Comparison of ENCODE assay signal across 7 mouse cellular contexts in the genomic region with DNA sequence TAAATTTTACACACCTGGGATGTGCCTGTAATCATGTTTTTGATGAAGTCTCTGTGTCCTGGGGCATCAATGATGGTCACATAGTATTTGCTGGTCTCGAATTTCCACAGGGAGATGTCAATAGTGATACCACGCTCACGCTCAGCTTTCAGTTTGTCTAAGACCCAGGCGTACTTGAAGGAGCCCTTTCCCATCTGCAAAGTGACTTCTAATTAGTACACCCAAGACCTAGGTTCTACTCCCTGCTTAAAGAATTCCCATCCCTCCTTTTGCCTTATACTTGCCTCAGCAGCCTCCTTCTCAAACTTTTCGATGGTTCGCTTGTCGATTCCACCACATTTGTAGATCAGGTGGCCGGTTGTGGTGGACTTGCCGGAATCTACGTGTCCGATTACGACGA. TPM values are rescaled to one million over a fixed set of nuclear protein-coding genes. Genes with fewer than 3 reads are reported as not detected.
A peak's percentile ranks its signal among the peaks of the same experiment; 100 is the strongest.
DNase-seq lines count a peak whose midpoint lies in the region; ATAC-seq and TF ChIP-seq lines count a peak whose summit lies in the region.
"Not testable (repeated sequence)": the region's sequence is repeated elsewhere in the genome, so short reads cannot be mapped to it uniquely, and the experiment has no call there.

No protein-coding gene starts in this region.

- not testable (repeated sequence) for H3K27me3 ChIP-seq in forebrain, embryonic 11.5 days (ENCODE audit: control insufficient read depth, insufficient read depth, low read length); heart, embryonic 14.5 days (ENCODE audit: control insufficient read depth, insufficient read depth, low read length); intestine, embryonic 15.5 days (replicated peaks); limb, embryonic 14.5 days (ENCODE audit: control insufficient read depth, insufficient read depth, low read length); lung, postnatal 0 days (replicated peaks; ENCODE audit: insufficient read depth, low read length); neural tube, embryonic 12.5 days (replicated peaks)

- TF ChIP-seq EP300 in lung, postnatal 0 days (IDR thresholded peaks at IDR 0.05) = not testable (repeated sequence)

- under 1% methylated on average over 13 of the region's 13 CpGs for WGBS in forebrain, embryonic 11.5 days
- under 1% methylated on average over 13 of the region's 13 CpGs for WGBS in heart, embryonic 14.5 days
- under 1% methylated on average over 13 of the region's 13 CpGs for WGBS in intestine, embryonic 15.5 days
- WGBS in limb, embryonic 14.5 days = under 1% methylated on average over 12 of the region's 13 CpGs
- WGBS in lung, postnatal 0 days = 0% methylated on average over 13 of the region's 13 CpGs
- 1% methylated on average over 13 of the region's 13 CpGs for WGBS in neural tube, embryonic 12.5 days

- H3K9ac ChIP-seq in forebrain, embryonic 11.5 days (ENCODE audit: low read length) = peak overlapping the region; percentile 100
- H3K9ac ChIP-seq in heart, embryonic 14.5 days (ENCODE audit: low read length) = peak overlapping the region; percentile 100
- H3K9ac ChIP-seq in intestine, embryonic 15.5 days = peak overlapping the region; percentile 99
- H3K9ac ChIP-seq in limb, embryonic 14.5 days (ENCODE audit: low read depth, low read length, severe bottlenecking) = peak overlapping the region; percentile 100
- peak overlapping the region; percentile 99 for H3K9ac ChIP-seq in lung, postnatal 0 days (replicated peaks; ENCODE audit: low read depth)
- peak overlapping the region; percentile 99 for H3K9ac ChIP-seq in neural tube, embryonic 12.5 days

- not testable (repeated sequence) for ATAC-seq in forebrain, embryonic 11.5 days (replicated peaks; ENCODE audit: low FRiP score); heart, embryonic 14.5 days (ENCODE audit: insufficient number of reproducible peaks, insufficient read depth, low FRiP score, low read depth); intestine, embryonic 15.5 days; limb, embryonic 14.5 days (ENCODE audit: low FRiP score, low read depth); lung, postnatal 0 days; neural tube, embryonic 12.5 days (ENCODE audit: low FRiP score, low read depth)

- not testable (repeated sequence) for TF ChIP-seq CTCF in bone marrow macrophage, adult 2 months (IDR thresholded peaks at IDR 0.05; ENCODE audit: low read depth, low read length); lung, postnatal 0 days (IDR thresholded peaks at IDR 0.05)

- H3K4me2 ChIP-seq in forebrain, embryonic 11.5 days (ENCODE audit: low read depth, low read length, severe bottlenecking) = peak overlapping the region; percentile 59
- peak overlapping the region; percentile 67 for H3K4me2 ChIP-seq in heart, embryonic 14.5 days (ENCODE audit: low read length)
- peak overlapping the region; percentile 54 for H3K4me2 ChIP-seq in intestine, embryonic 15.5 days (replicated peaks)
- H3K4me2 ChIP-seq in limb, embryonic 14.5 days (replicated peaks; ENCODE audit: low read depth, low read length, severe bottlenecking) = peak overlapping the region; percentile 53
- H3K4me2 ChIP-seq in lung, postnatal 0 days (replicated peaks; ENCODE audit: low read depth, low read length) = peak overlapping the region; percentile 58
- peak overlapping the region; percentile 69 for H3K4me2 ChIP-seq in neural tube, embryonic 12.5 days (replicated peaks)

- not testable (repeated sequence) for H3K9me3 ChIP-seq in forebrain, embryonic 11.5 days (ENCODE audit: control insufficient read depth, low read length); heart, embryonic 14.5 days (ENCODE audit: control insufficient read depth, low read length); intestine, embryonic 15.5 days; limb, embryonic 14.5 days (ENCODE audit: control insufficient read depth, low read length); lung, postnatal 0 days (ENCODE audit: low read length); neural tube, embryonic 12.5 days

- not testable (repeated sequence) for H3K36me3 ChIP-seq in forebrain, embryonic 11.5 days (ENCODE audit: control insufficient read depth, insufficient read depth, low read length); intestine, embryonic 15.5 days
- H3K36me3 ChIP-seq in heart, embryonic 14.5 days (ENCODE audit: control insufficient read depth, insufficient read depth, low read length) = peaks cover 51% of the 10 kb centered on the region
- H3K36me3 ChIP-seq in limb, embryonic 14.5 days (ENCODE audit: control insufficient read depth, insufficient read depth, low read length) = peaks cover 50% of the 10 kb centered on the region
- peaks cover 23% of the 10 kb centered on the region for H3K36me3 ChIP-seq in lung, postnatal 0 days (ENCODE audit: insufficient read depth, low read length)
- H3K36me3 ChIP-seq in neural tube, embryonic 12.5 days = peaks cover 29% of the 10 kb centered on the region

- not testable (repeated sequence) for H3K4me1 ChIP-seq in bone marrow macrophage, adult 2 months (ENCODE audit: control insufficient read depth, insufficient read depth, low read length); forebrain, embryonic 11.5 days (replicated peaks; ENCODE audit: control insufficient read depth, insufficient read depth, low read length); intestine, embryonic 15.5 days (replicated peaks); limb, embryonic 14.5 days (ENCODE audit: control insufficient read depth, insufficient read depth, low read length); lung, postnatal 0 days (ENCODE audit: insufficient read depth, low read depth, low read length)
- peaks cover 3 to 24% of the 10 kb centered on the region in 2 experiments; a peak in 3 of 4 replicates for H3K4me1 ChIP-seq in heart, embryonic 14.5 days (ENCODE audit: control insufficient read depth in 2 of 2, insufficient read depth in 2 of 2, low read length in 2 of 2)
- peaks cover 12% of the 10 kb centered on the region for H3K4me1 ChIP-seq in neural tube, embryonic 12.5 days

- peak overlapping the region; percentile 97 for H3K27ac ChIP-seq in bone marrow macrophage, adult 2 months (ENCODE audit: insufficient read depth, low read depth, low read length)
- peak overlapping the region; percentile 93 for H3K27ac ChIP-seq in forebrain, embryonic 11.5 days (ENCODE audit: low read depth, low read length)
- peak overlapping the region; percentile 96 to 98 for H3K27ac ChIP-seq in heart, embryonic 14.5 days (replicated peaks in 1 of 2; ENCODE audit: control insufficient read depth in 1 of 2, insufficient read depth in 1 of 2, low read depth in 2 of 2, low read length in 2 of 2)
- peak overlapping the region; percentile 98 for H3K27ac ChIP-seq in intestine, embryonic 15.5 days
- H3K27ac ChIP-seq in limb, embryonic 14.5 days (replicated peaks; ENCODE audit: low read depth, low read length) = peak overlapping the region; percentile 99
- peak overlapping the region; percentile 99; the same call in 1 of the 2 replicates for H3K27ac ChIP-seq in lung, postnatal 0 days (ENCODE audit: low read length)
- peak overlapping the region; percentile 32; the same call in 1 of the 2 replicates for H3K27ac ChIP-seq in neural tube, embryonic 12.5 days

- not testable (repeated sequence) for TF ChIP-seq POLR2A in bone marrow macrophage, adult 2 months (IDR thresholded peaks at IDR 0.05; ENCODE audit: borderline replicate concordance, low read depth, low read length); limb, embryonic 14.5 days (IDR thresholded peaks at IDR 0.05; ENCODE audit: borderline replicate concordance, extremely low read depth, insufficient read depth, insufficient read length)

- peak overlapping the region; percentile 99 for H3K4me3 ChIP-seq in bone marrow macrophage, adult 2 months (ENCODE audit: insufficient read depth, low read length)
- peak overlapping the region; percentile 99 for H3K4me3 ChIP-seq in forebrain, embryonic 11.5 days (ENCODE audit: low read depth, low read length)
- peak overlapping the region; percentile 68 to 75 for H3K4me3 ChIP-seq in heart, embryonic 14.5 days (ENCODE audit: control insufficient read depth in 1 of 2, insufficient read depth in 1 of 2, low read depth in 1 of 2, low read length in 2 of 2)
- peak overlapping the region; percentile 97 for H3K4me3 ChIP-seq in intestine, embryonic 15.5 days (replicated peaks)
- H3K4me3 ChIP-seq in limb, embryonic 14.5 days (replicated peaks; ENCODE audit: low read length) = peak overlapping the region; percentile 100
- peak overlapping the region; percentile 95 for H3K4me3 ChIP-seq in lung, postnatal 0 days (ENCODE audit: low read depth, low read length)
- peak overlapping the region; percentile 98 for H3K4me3 ChIP-seq in neural tube, embryonic 12.5 days

- not testable (repeated sequence) for DNase-seq in forebrain, embryonic 11.5 days (ENCODE audit: low spot score); limb, embryonic 14.5 days (ENCODE audit: low spot score); lung, postnatal 0 days (ENCODE audit: low spot score)

RNA-seq across cellular contexts. Expression of a gene that starts 8.7 kb away (rescaled TPM):
- 5,836 and 6,850 TPM in 2 replicates for polyA plus RNA-seq in bone marrow macrophage, adult 2 months (2012; ENCODE audit: insufficient read depth, insufficient read length, missing spikeins)
- 4,522 and 4,661 TPM in 2 replicates for polyA plus RNA-seq in forebrain, embryonic 11.5 days (2014; fragmentation: Nextera tagmentation; extraction: Ambion mirVana)
- polyA plus RNA-seq in heart, embryonic 14.5 days (2014; fragmentation: Nextera tagmentation; extraction: Ambion mirVana) = 3,749 and 4,011 TPM in 2 replicates
- polyA plus RNA-seq in intestine, embryonic 15.5 days (2015; fragmentation: Nextera tagmentation; extraction: Ambion mirVana) = 4,456 and 4,538 TPM in 2 replicates
- 7,521 and 9,083 TPM in 2 replicates for polyA plus RNA-seq in limb, embryonic 14.5 days (2012; rRNA removed)
- 6,070 and 6,314 TPM in 2 replicates for polyA plus RNA-seq in limb, embryonic 14.5 days (2014; fragmentation: Nextera tagmentation; extraction: Ambion mirVana)
- 2,930 and 3,003 TPM in 2 replicates for polyA plus RNA-seq in lung, postnatal 0 days (2015; fragmentation: Nextera tagmentation; extraction: Ambion mirVana)
- polyA plus RNA-seq in neural tube, embryonic 12.5 days (2016; fragmentation: Nextera tagmentation; extraction: Ambion mirVana) = 3,212 and 3,225 TPM in 2 replicates

RNA-seq across cellular contexts. Expression of a gene that starts 31.6 kb away (rescaled TPM):
- not detected in 2 replicates for polyA plus RNA-seq in bone marrow macrophage, adult 2 months (2012; ENCODE audit: insufficient read depth, insufficient read length, missing spikeins)
- polyA plus RNA-seq in forebrain, embryonic 11.5 days (2014; fragmentation: Nextera tagmentation; extraction: Ambion mirVana) = 0.72 and 0.80 TPM in 2 replicates
- 0.78 and 0.88 TPM in 2 replicates for polyA plus RNA-seq in heart, embryonic 14.5 days (2014; fragmentation: Nextera tagmentation; extraction: Ambion mirVana)
- polyA plus RNA-seq in intestine, embryonic 15.5 days (2015; fragmentation: Nextera tagmentation; extraction: Ambion mirVana) = 0.32 and 0.64 TPM in 2 replicates
- 0.15 and 0.18 TPM in 2 replicates for polyA plus RNA-seq in limb, embryonic 14.5 days (2012; rRNA removed)
- 0.39 and 0.83 TPM in 2 replicates for polyA plus RNA-seq in limb, embryonic 14.5 days (2014; fragmentation: Nextera tagmentation; extraction: Ambion mirVana)
- 0.80 and 0.88 TPM in 2 replicates for polyA plus RNA-seq in lung, postnatal 0 days (2015; fragmentation: Nextera tagmentation; extraction: Ambion mirVana)
- polyA plus RNA-seq in neural tube, embryonic 12.5 days (2016; fragmentation: Nextera tagmentation; extraction: Ambion mirVana) = 0.78 and 1.2 TPM in 2 replicates

RNA-seq across cellular contexts. Expression of a gene that starts 32.2 kb away (rescaled TPM):
- 15.3 and 20.6 TPM in 2 replicates for polyA plus RNA-seq in bone marrow macrophage, adult 2 months (2012; ENCODE audit: insufficient read depth, insufficient read length, missing spikeins)
- polyA plus RNA-seq in forebrain, embryonic 11.5 days (2014; fragmentation: Nextera tagmentation; extraction: Ambion mirVana) = 28.0 and 30.6 TPM in 2 replicates
- polyA plus RNA-seq in heart, embryonic 14.5 days (2014; fragmentation: Nextera tagmentation; extraction: Ambion mirVana) = 30.6 and 33.6 TPM in 2 replicates
- polyA plus RNA-seq in intestine, embryonic 15.5 days (2015; fragmentation: Nextera tagmentation; extraction: Ambion mirVana) = 24.2 and 24.6 TPM in 2 replicates
- 19.2 and 20.3 TPM in 2 replicates for polyA plus RNA-seq in limb, embryonic 14.5 days (2012; rRNA removed)
- polyA plus RNA-seq in limb, embryonic 14.5 days (2014; fragmentation: Nextera tagmentation; extraction: Ambion mirVana) = 22.7 and 23.3 TPM in 2 replicates
- polyA plus RNA-seq in lung, postnatal 0 days (2015; fragmentation: Nextera tagmentation; extraction: Ambion mirVana) = 11.2 and 12.2 TPM in 2 replicates
- polyA plus RNA-seq in neural tube, embryonic 12.5 days (2016; fragmentation: Nextera tagmentation; extraction: Ambion mirVana) = 25.6 and 26.5 TPM in 2 replicates

RNA-seq across cellular contexts. Expression of a gene that starts 37.2 kb away (rescaled TPM):
- 8.0 and 9.9 TPM in 2 replicates for polyA plus RNA-seq in bone marrow macrophage, adult 2 months (2012; ENCODE audit: insufficient read depth, insufficient read length, missing spikeins)
- 0.39 and 0.44 TPM in 2 replicates for polyA plus RNA-seq in forebrain, embryonic 11.5 days (2014; fragmentation: Nextera tagmentation; extraction: Ambion mirVana)
- 0.77 and 0.88 TPM in 2 replicates for polyA plus RNA-seq in heart, embryonic 14.5 days (2014; fragmentation: Nextera tagmentation; extraction: Ambion mirVana)
- 2.3 and 2.4 TPM in 2 replicates for polyA plus RNA-seq in intestine, embryonic 15.5 days (2015; fragmentation: Nextera tagmentation; extraction: Ambion mirVana)
- 3.9 and 4.3 TPM in 2 replicates for polyA plus RNA-seq in limb, embryonic 14.5 days (2012; rRNA removed)
- 2.4 and 2.8 TPM in 2 replicates for polyA plus RNA-seq in limb, embryonic 14.5 days (2014; fragmentation: Nextera tagmentation; extraction: Ambion mirVana)
- polyA plus RNA-seq in lung, postnatal 0 days (2015; fragmentation: Nextera tagmentation; extraction: Ambion mirVana) = 0.86 TPM in 2 replicates
- polyA plus RNA-seq in neural tube, embryonic 12.5 days (2016; fragmentation: Nextera tagmentation; extraction: Ambion mirVana) = 0.73 and 1.3 TPM in 2 replicates

Comparison
In these comparisons a context has a peak if more than half of its experiments do, and no peak if none do; other contexts are left out.
1. H3K27ac ChIP-seq: peak in every context shown above with its lines; median percentile 99 in limb, embryonic 14.5 days; 99 in lung, postnatal 0 days; 98 in intestine, embryonic 15.5 days; 97 in bone marrow macrophage, adult 2 months; 97 in heart, embryonic 14.5 days; 93 in forebrain, embryonic 11.5 days; 32 in neural tube, embryonic 12.5 days.